Mouse (Mus musculus) retina, adult 2 months (tissue): ENCODE data around the gene Tmed10.

Experiments
- DNase-seq: peaks from one replicate; pipeline ENCODE4 v3.0.0-alpha.2; 2012; ENCODE audit warnings: low read depth, low spot score

Gene Tmed10

GRCm38 (mm10) chr12:85308651-85309050 lies 66.0 kb downstream of the Tmed10 start:
- no peak for DNase-seq

DNA sequence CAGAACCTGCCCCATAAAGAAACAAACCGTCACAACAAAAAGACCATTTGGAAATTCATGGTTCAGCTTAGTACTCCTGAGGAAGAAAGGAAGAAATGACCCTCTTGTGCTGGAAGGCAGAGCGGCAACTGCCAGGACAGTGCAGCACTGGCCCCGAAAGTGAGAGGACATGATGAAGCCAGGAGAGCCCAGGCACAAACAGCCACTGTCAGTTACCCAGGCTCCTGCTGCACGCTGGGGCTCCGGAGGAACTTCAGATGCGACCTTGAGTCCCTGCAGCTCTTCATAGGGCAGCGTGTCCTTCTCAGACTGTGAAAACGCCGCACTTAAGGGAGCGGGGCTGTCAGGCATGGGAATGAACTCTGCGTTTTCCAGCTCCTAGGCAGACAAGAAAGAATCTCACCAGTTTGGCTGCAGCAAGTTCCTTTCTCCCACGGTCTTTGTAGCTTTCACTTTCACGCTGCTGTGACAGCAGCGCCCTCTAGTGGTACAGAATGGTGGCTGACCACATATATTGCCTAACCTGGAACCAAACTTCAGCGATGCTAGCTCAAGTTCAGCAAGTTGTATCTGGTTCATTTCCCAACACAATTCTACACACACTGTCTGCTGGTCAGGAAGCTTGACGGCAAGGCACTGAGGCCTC lies 69.3 kb downstream of the Tmed10 start:
- DNase-seq: peak; percentile 65

GRCm38 (mm10) chr12:85304725-85305124 lies 69.9 kb downstream of the Tmed10 start:
- DNase-seq: no peak

DNA sequence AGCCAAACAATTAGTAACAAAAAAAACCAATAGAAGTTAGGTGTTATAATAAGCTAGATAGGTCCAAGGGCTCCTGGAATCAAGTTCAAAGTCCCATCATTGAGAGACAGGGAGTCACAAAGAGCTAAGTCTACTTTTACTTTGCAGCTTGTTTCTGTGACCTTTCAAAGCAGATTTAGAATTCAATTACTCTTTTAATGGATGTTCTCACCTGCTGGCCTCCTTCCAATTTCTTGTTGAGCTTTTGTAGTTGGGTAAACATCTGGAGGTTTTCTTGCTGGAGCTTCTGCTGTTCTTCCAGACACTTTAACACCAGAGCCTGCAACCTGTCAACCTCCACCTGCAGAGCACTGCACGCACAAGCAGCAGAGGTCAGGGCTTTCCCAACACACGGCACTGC lies 71.4 kb downstream of the Tmed10 start:
- no peak for DNase-seq

GRCm38 (mm10) chr12:85298835-85299180 lies 75.8 kb downstream of the Tmed10 start:
- no peak for DNase-seq

DNA sequence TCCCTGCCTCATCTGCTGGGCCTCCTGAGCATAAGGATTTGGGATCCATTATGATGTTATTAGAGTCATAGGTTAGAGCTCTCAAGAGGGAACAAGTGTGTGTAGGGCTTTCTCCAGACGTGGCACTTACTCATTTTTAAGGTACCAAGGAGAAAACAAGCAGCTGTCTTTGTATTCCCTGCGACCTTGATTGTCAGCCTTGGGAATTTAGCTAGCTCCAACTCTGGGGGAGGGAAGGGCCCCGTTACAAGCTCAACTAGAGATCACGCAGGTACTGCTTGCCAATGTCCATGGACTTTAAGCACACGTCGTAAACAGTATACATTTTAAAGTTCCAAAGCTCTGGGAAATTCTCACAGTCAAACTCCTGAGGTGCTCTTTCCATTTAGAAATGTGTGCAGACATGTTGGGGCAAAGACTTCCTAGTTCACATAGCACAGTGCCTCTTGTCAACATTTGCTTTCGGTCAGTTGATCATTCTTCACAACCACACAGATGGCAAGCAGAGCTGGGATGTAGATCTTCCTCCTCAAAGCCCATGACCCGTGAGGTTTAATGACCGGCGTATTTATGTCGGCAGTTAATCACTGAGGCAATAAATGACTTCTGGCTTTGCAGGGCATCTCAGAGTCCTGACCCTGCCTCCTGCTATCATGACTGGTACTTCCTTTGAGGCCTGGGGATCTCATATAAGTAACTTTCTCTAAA lies 76.4 kb downstream of the Tmed10 start:
- no peak for DNase-seq

- no peak for DNase-seq
Measured at GRCm38 (mm10) chr12:85297345-85297997, 77.2 kb downstream of the Tmed10 start.

GRCm38 (mm10) chr12:85296915-85297314 lies 77.7 kb downstream of the Tmed10 start:
- no peak for DNase-seq

GRCm38 (mm10) chr12:85295506-85295905 lies 79.1 kb downstream of the Tmed10 start:
- no peak for DNase-seq

GRCm38 (mm10) chr12:85292906-85293305 lies 81.7 kb downstream of the Tmed10 start:
- DNase-seq: no peak

GRCm38 (mm10) chr12:85292288-85292687 lies 82.4 kb downstream of the Tmed10 start:
- no peak for DNase-seq

DNA sequence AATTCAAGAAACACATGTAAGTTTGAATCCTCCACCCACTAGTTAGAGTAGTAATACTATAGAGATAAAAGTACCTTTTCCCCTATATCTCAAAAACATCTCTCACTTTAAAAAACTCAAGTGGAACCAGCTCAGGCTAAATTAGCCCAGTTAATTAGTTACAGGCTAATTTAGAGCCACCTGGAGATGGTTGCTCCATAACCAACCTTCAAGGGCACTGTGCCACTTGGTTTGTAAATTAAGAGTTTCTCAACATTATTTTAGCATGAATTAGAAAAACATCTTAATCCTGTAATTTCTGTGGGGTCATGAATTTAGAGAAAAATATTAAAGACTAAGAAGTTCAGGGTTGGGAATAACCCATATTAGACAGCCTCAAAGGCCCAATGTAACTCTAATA lies 83.1 kb downstream of the Tmed10 start:
- no peak for DNase-seq

DNA sequence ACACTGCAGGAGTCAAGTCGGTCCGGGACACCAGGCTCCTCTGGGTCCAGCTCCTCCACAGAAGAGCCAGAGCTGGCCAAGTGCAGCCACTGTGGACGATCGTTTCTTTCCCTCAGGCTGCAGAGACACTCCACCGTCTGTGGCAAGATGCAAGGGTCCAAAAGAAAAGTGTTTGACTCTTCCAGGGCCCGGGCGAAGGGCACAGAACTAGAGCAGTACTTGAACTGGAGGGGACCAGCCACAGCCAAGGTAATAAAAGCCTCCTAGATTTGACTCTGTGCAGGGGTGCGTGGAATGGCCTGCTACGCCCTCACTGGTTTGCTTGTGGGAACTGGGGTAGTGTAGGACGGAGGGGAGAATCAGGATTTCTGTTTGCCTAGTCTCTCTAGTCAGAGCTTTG lies 84.0 kb downstream of the Tmed10 start:
- no peak for DNase-seq
